Mouse (Mus musculus) urinary bladder, adult 2 months (tissue): ENCODE data around the gene Mup16. TPM values are rescaled to one million over a fixed set of nuclear protein-coding genes. Genes with fewer than 3 reads are reported as not detected.
A peak's percentile ranks its signal among the peaks of the same experiment; 100 is the strongest.
"Not testable (repeated sequence)": the region's sequence is repeated elsewhere in the genome, so short reads cannot be mapped to it uniquely, and the experiment has no call there.

Source experiments
- DNase-seq: peaks from one replicate; pipeline ENCODE4 v3.0.0; 2022; ENCODE audit warnings: low spot score
- polyA plus RNA-seq: library from polyadenylated mRNA; depleted of rRNA; stranded (reverse); fragments of >200 nt; gene quantifications from 2 replicates; pipeline ENCODE4 v1.2.3, GENCODE M21; 2012; rRNA removed

The Mup16 gene
- polyA plus RNA-seq = not detected in 2 replicates

GRCm38 (mm10) chr4:61519431-61519830 lies at the start of gene Mup16:
TSS of gene Mup16 (minus strand) at chr4:61519531.
- not testable (repeated sequence) for DNase-seq

- DNase-seq = peak; percentile 25
Observed at GRCm38 (mm10) chr4:61555887-61556286, 36.6 kb upstream of the Mup16 start.

Other genes starting within 250 kb of the Mup16 start
- gene Mup14, start 215.5 kb downstream of the Mup16 start, polyA plus RNA-seq = 3.6 and 4.2 TPM in 2 replicates
- gene Mup15, start 79.8 kb downstream of the Mup16 start, polyA plus RNA-seq = 0.07 TPM in 1 of 2 replicates, not detected in the other
- gene Mup17, start 76.3 kb upstream of the Mup16 start, polyA plus RNA-seq = not detected in 2 replicates
- gene Mup18, start 154.6 kb upstream of the Mup16 start, polyA plus RNA-seq = 0.15 TPM in 1 of 2 replicates, not detected in the other